Mouse (Mus musculus): ENCODE results near the gene Nell2.

Nell2 gene

GRCm38 (mm10) chr15:95334323-95335296, 193.7 kb downstream of the Nell2 start:
- DNase-seq (ENCODE audit: low spot score) = no peak

- no peak for DNase-seq (ENCODE audit: low spot score)
These were observed 195.1 kb downstream of the Nell2 start for GRCm38 (mm10) chr15:95333229-95333628.

GRCm38 (mm10) chr15:95330926-95331325, 197.4 kb downstream of the Nell2 start:
- no peak for DNase-seq (ENCODE audit: low spot score)

- no peak for DNase-seq (ENCODE audit: low spot score)
These were observed 205.6 kb downstream of the Nell2 start for GRCm38 (mm10) chr15:95322744-95323143.

GRCm38 (mm10) chr15:95316626-95317025, 211.7 kb downstream of the Nell2 start:
- DNase-seq (ENCODE audit: low spot score) = no peak

GRCm38 (mm10) chr15:95314808-95315145, 213.6 kb downstream of the Nell2 start:
- no peak for DNase-seq (ENCODE audit: low spot score)

- no peak for DNase-seq (ENCODE audit: low spot score)
These were observed 214.1 kb downstream of the Nell2 start for GRCm38 (mm10) chr15:95314121-95314807.

- DNase-seq (ENCODE audit: low spot score) = no peak
These were observed 215.1 kb downstream of the Nell2 start for GRCm38 (mm10) chr15:95313286-95313685.

- no peak for DNase-seq (ENCODE audit: low spot score)
These were observed 224.3 kb downstream of the Nell2 start for GRCm38 (mm10) chr15:95304102-95304501.

- no peak for DNase-seq (ENCODE audit: low spot score)
These were observed 231.8 kb downstream of the Nell2 start for GRCm38 (mm10) chr15:95296561-95296960.

GRCm38 (mm10) chr15:95289047-95289446, 239.3 kb downstream of the Nell2 start:
- DNase-seq (ENCODE audit: low spot score) = no peak

GRCm38 (mm10) chr15:95285199-95285598, 243.2 kb downstream of the Nell2 start:
- no peak for DNase-seq (ENCODE audit: low spot score)

GRCm38 (mm10) chr15:95280986-95281385, 247.4 kb downstream of the Nell2 start:
- DNase-seq (ENCODE audit: low spot score) = no peak

- DNase-seq (ENCODE audit: low spot score) = no peak
These were observed 250.4 kb downstream of the Nell2 start for GRCm38 (mm10) chr15:95278001-95278400.

GRCm38 (mm10) chr15:95276556-95276955, 251.8 kb downstream of the Nell2 start:
- no peak for DNase-seq (ENCODE audit: low spot score)

- no peak for DNase-seq (ENCODE audit: low spot score)
These were observed 252.8 kb downstream of the Nell2 start for GRCm38 (mm10) chr15:95275553-95275952.

- no peak for DNase-seq (ENCODE audit: low spot score)
These were observed 255.1 kb downstream of the Nell2 start for GRCm38 (mm10) chr15:95273236-95273635.

- no peak for DNase-seq (ENCODE audit: low spot score)
These were observed 256.2 kb downstream of the Nell2 start for GRCm38 (mm10) chr15:95272167-95272566.

GRCm38 (mm10) chr15:95259671-95260450, 268.5 kb downstream of the Nell2 start:
- DNase-seq (ENCODE audit: low spot score) = no peak

GRCm38 (mm10) chr15:95257131-95257530, 271.2 kb downstream of the Nell2 start:
- no peak for DNase-seq (ENCODE audit: low spot score)

- no peak for DNase-seq (ENCODE audit: low spot score)
These were observed 282.8 kb downstream of the Nell2 start for GRCm38 (mm10) chr15:95245516-95245915.

GRCm38 (mm10) chr15:95243876-95244275, 284.5 kb downstream of the Nell2 start:
- DNase-seq (ENCODE audit: low spot score) = no peak
